Mouse (Mus musculus) intestine, postnatal 0 days (tissue): ENCODE measurements around the gene Zfp326. TPM values are rescaled to one million over a fixed set of nuclear protein-coding genes. Genes with fewer than 3 reads are reported as not detected.
"Not testable (repeated sequence)": the region's sequence is repeated elsewhere in the genome, so short reads cannot be mapped to it uniquely, and the experiment has no call there.

Experiments
- ATAC-seq: fragments of 200-750 bp; cut with Nextera tagmentation; 2 replicates; pipeline ENCODE4 v1.8.0; 2017; ENCODE audit warnings: mild to moderate bottlenecking, moderate TSS enrichment, moderate library complexity
- H3K27ac ChIP-seq: fragments of 300-500 bp; sonication (generic); 2 replicates; pipeline ENCODE4 v1.5.1; 2014; ENCODE audit warnings: mild to moderate bottlenecking, low read depth, low read length, moderate library complexity
- H3K27me3 ChIP-seq: fragments of 300-500 bp; sonication (generic); replicated peaks from 2 replicates; pipeline ENCODE4 v1.6.1; 2014; ENCODE audit warnings: low read length, mixed read lengths; ENCODE audit not compliant: control insufficient read depth, insufficient read depth
- H3K36me3 ChIP-seq: fragments of 300-500 bp; sonication (generic); 2 replicates; pipeline ENCODE4 v1.6.1; 2014; ENCODE audit warnings: mild to moderate bottlenecking, moderate library complexity; ENCODE audit not compliant: control insufficient read depth, insufficient read depth
- H3K4me1 ChIP-seq: fragments of 300-500 bp; sonication (generic); replicated peaks from 2 replicates; pipeline ENCODE4 v1.6.1; 2014; ENCODE audit warnings: antibody characterized with exemption, low read length, mixed read lengths; ENCODE audit not compliant: control insufficient read depth, insufficient read depth
- H3K4me2 ChIP-seq: fragments of 300-500 bp; sonication (generic); replicated peaks from 2 replicates; pipeline ENCODE4 v1.6.1; 2014; ENCODE audit warnings: low read depth, mild to moderate bottlenecking, moderate library complexity
- H3K4me3 ChIP-seq: fragments of 300-500 bp; sonication (generic); 2 replicates; pipeline ENCODE4 v1.5.1; 2014; ENCODE audit warnings: low read depth, low read length
- H3K9ac ChIP-seq: fragments of 300-500 bp; sonication (generic); 2 replicates; pipeline ENCODE4 v1.6.1; 2014; ENCODE audit warnings: mild to moderate bottlenecking, low read depth, low read length
- H3K9me3 ChIP-seq: fragments of 300-500 bp; sonication (generic); 2 replicates; pipeline ENCODE4 v1.6.1; 2016; ENCODE audit warnings: mixed run types; ENCODE audit not compliant: control insufficient read depth
- CTCF ChIP-seq: sonication (generic); IDR thresholded peaks from 2 replicates; pipeline ENCODE4 v1.5.1; 2016; ENCODE audit warnings: low read depth, mild to moderate bottlenecking, control low read depth, antibody characterized with exemption, moderate library complexity
- WGBS: fragments of 180-500 bp; shearing (Covaris S2); extraction: QIAGEN DNeasy Blood & Tissue Kit; methylation state at CpG from one replicate; pipeline ENCODE4 v1.1.7; 2014; 5-methylcytosine and 5-hydroxymethylcytosine counted together
- polyA plus RNA-seq: library from polyadenylated mRNA; unstranded; fragments of >200 nt; fragmentation: Nextera tagmentation; extraction: Ambion mirVana; gene quantifications from 2 replicates; pipeline ENCODE4 v1.2.1, GENCODE M21; 2015

The Zfp326 gene
- polyA plus RNA-seq, 1 experiment from 2014 or later = 19.9 TPM

- Histone ChIP-seq H3K36me3 (no peaks in the 10 kb centered on the region), H3K4me2 (no peak overlapping the region), H3K9me3 (no peaks in the 10 kb centered on the region), H3K27me3 (no peaks in the 10 kb centered on the region), H3K27ac (no peak overlapping the region), H3K4me1 (no peaks in the 10 kb centered on the region), H3K4me3 (no peak overlapping the region), H3K9ac (no peak overlapping the region)
- no peak for TF ChIP-seq CTCF
- 92% methylated on average over 5 of the region's 5 CpGs for WGBS
- ATAC-seq = no peak
Observed at GRCm38 (mm10) chr5:105861616-105862015, 14.7 kb upstream of the Zfp326 start.

GRCm38 (mm10) chr5:105865110-105865628, 11.2 kb upstream of the Zfp326 start:
- H3K27ac ChIP-seq, H3K36me3 ChIP-seq, ATAC-seq, H3K9me3 ChIP-seq, H3K4me1 ChIP-seq, H3K4me3 ChIP-seq, H3K4me2 ChIP-seq, H3K27me3 ChIP-seq, H3K9ac ChIP-seq: not testable (repeated sequence)
- 57% methylated on average over 5 of the region's 5 CpGs for WGBS

- Histone ChIP-seq H3K4me2 (no peak overlapping the region; the same call in 1 of the 2 replicates), H3K27me3 (no peaks in the 10 kb centered on the region), H3K27ac (no peak overlapping the region), H3K9ac (no peak overlapping the region), H3K4me1 (no peaks in the 10 kb centered on the region), H3K9me3 (no peaks in the 10 kb centered on the region), H3K36me3 (no peaks in the 10 kb centered on the region), H3K4me3 (no peak overlapping the region)
- TF ChIP-seq CTCF = no peak
- WGBS = 60% methylated on average over 4 of the region's 4 CpGs
- ATAC-seq = no peak
Observed at GRCm38 (mm10) chr5:105867427-105867826, 8.9 kb upstream of the Zfp326 start.

GRCm38 (mm10) chr5:105867841-105868447, 8.4 kb upstream of the Zfp326 start:
- Histone ChIP-seq H3K4me3 (no peak overlapping the region), H3K9me3 (no peaks in the 10 kb centered on the region), H3K27me3 (no peaks in the 10 kb centered on the region), H3K36me3 (no peaks in the 10 kb centered on the region), H3K9ac (no peak overlapping the region), H3K4me2 (no peak overlapping the region; the same call in 1 of the 2 replicates), H3K4me1 (no peaks in the 10 kb centered on the region), H3K27ac (no peak overlapping the region)
- TF ChIP-seq CTCF = no peak
- 70% methylated on average over 16 of the region's 16 CpGs for WGBS
- ATAC-seq = no peak

- 31% methylated on average over 3 of the region's 3 CpGs for WGBS
- H3K9ac ChIP-seq = no peak overlapping the region
- H3K27ac ChIP-seq = no peak overlapping the region
- H3K27me3 ChIP-seq = no peaks in the 10 kb centered on the region
- no peaks in the 10 kb centered on the region for H3K4me1 ChIP-seq
- peak; percentile 36 for ATAC-seq
- H3K4me2 ChIP-seq = no peak overlapping the region
- H3K4me3 ChIP-seq = no peak overlapping the region
- H3K9me3 ChIP-seq = no peaks in the 10 kb centered on the region
- TF ChIP-seq CTCF = peak; percentile 96
- no peaks in the 10 kb centered on the region for H3K36me3 ChIP-seq
Observed at GRCm38 (mm10) chr5:105868593-105868992, 7.8 kb upstream of the Zfp326 start.

- no peaks in the 10 kb centered on the region for H3K9me3 ChIP-seq
- ATAC-seq = no peak
- no peaks in the 10 kb centered on the region for H3K27me3 ChIP-seq
- no peaks in the 10 kb centered on the region for H3K4me1 ChIP-seq
- no peaks in the 10 kb centered on the region for H3K36me3 ChIP-seq
- 90% methylated on average over 7 of the region's 7 CpGs for WGBS
- no peak for TF ChIP-seq CTCF
- H3K27ac ChIP-seq = no peak overlapping the region
- no peak overlapping the region for H3K4me3 ChIP-seq
- no peak overlapping the region for H3K9ac ChIP-seq
- no peak overlapping the region for H3K4me2 ChIP-seq
Observed at GRCm38 (mm10) chr5:105869739-105870138, 6.6 kb upstream of the Zfp326 start.
